Mouse (Mus musculus) gastrocnemius, postnatal 14 days (tissue): ENCODE results near the gene Ablim1. TPM values are rescaled to one million over a fixed set of nuclear protein-coding genes. Genes with fewer than 3 reads are reported as not detected.

Experiments used
- DNase-seq: peaks from one replicate; pipeline ENCODE4 v3.0.0; 2021; ENCODE audit warnings: mixed read lengths
- intact Hi-C: fragments of 180-260 bp; cut with DNase I; formaldehyde crosslinking; loops from one replicate; pipeline ENCODE4 v1.15.1; 2025; ENCODE audit warnings: low total_unique reads
- total RNA-seq, 2 experiments: library from RNA; stranded (reverse); gene quantifications; 2 replicates each; pipeline ENCODE4 v1.2.3; 2021

The Ablim1 gene
- total RNA-seq, 2 experiments from 2014 or later: 50.6 to 57.8 TPM

GRCm38 (mm10) chr19:57073450-57073849 lies 241.3 kb downstream of the Ablim1 start:
- no peak for DNase-seq
- intact Hi-C loops: loop anchor here (2.0 kb wide), 1 partner anchor 61 kb away; no protein-coding TSS in a partner anchor

GRCm38 (mm10) chr19:57072756-57073155 lies 242.0 kb downstream of the Ablim1 start:
- intact Hi-C loops: loop anchor here (2.0 kb wide), 1 partner anchor 62 kb away; no protein-coding TSS in a partner anchor
- no peak for DNase-seq

GRCm38 (mm10) chr19:57067108-57067613 lies 247.6 kb downstream of the Ablim1 start:
- intact Hi-C loops: loop anchor here (10.0 kb wide), 1 partner anchor 258 kb away; no protein-coding TSS in a partner anchor
- no peak for DNase-seq

- DNase-seq: peak; percentile 56
- intact Hi-C loops: loop anchor here (10.0 kb wide), 1 partner anchor 258 kb away; no protein-coding TSS in a partner anchor
Measured at GRCm38 (mm10) chr19:57066313-57066712, 248.4 kb downstream of the Ablim1 start.

GRCm38 (mm10) chr19:57062746-57063145 lies 252.0 kb downstream of the Ablim1 start:
- no peak for DNase-seq
- intact Hi-C loops: loop anchor here (10.0 kb wide), 1 partner anchor 262 kb away; no protein-coding TSS in a partner anchor

- DNase-seq: no peak
- intact Hi-C loops: no loop called here
Measured at GRCm38 (mm10) chr19:57059018-57059580, 255.6 kb downstream of the Ablim1 start.

GRCm38 (mm10) chr19:57057568-57057967 lies 257.2 kb downstream of the Ablim1 start:
- DNase-seq: no peak
- intact Hi-C loops: no loop called here

GRCm38 (mm10) chr19:57055215-57056120 lies 259.3 kb downstream of the Ablim1 start:
- intact Hi-C loops: no loop called here
- no peak for DNase-seq

GRCm38 (mm10) chr19:57052959-57053358 lies 261.8 kb downstream of the Ablim1 start:
- DNase-seq: no peak
- intact Hi-C loops: no loop called here

- intact Hi-C loops: no loop called here
- DNase-seq: no peak
Measured at GRCm38 (mm10) chr19:57052016-57052415, 262.7 kb downstream of the Ablim1 start.

GRCm38 (mm10) chr19:57049592-57050090 lies 265.1 kb downstream of the Ablim1 start:
- intact Hi-C loops: no loop called here
- no peak for DNase-seq

- intact Hi-C loops: no loop called here
- no peak for DNase-seq
Measured at GRCm38 (mm10) chr19:57047671-57048320, 266.9 kb downstream of the Ablim1 start.

GRCm38 (mm10) chr19:57039258-57039657 lies 275.5 kb downstream of the Ablim1 start:
- intact Hi-C loops: no loop called here
- DNase-seq: no peak

GRCm38 (mm10) chr19:57036860-57037259 lies 277.9 kb downstream of the Ablim1 start:
- intact Hi-C loops: no loop called here
- no peak for DNase-seq

GRCm38 (mm10) chr19:57031582-57031981 lies 283.1 kb downstream of the Ablim1 start:
- peak; percentile 60 for DNase-seq
- intact Hi-C loops: no loop called here

- no peak for DNase-seq
- intact Hi-C loops: no loop called here
Measured at GRCm38 (mm10) chr19:57029461-57029860, 285.3 kb downstream of the Ablim1 start.

GRCm38 (mm10) chr19:57028327-57029179 lies 286.2 kb downstream of the Ablim1 start:
- peak; percentile 37 for DNase-seq
- intact Hi-C loops: no loop called here

GRCm38 (mm10) chr19:57026501-57026900 lies 288.2 kb downstream of the Ablim1 start:
- no peak for DNase-seq
- intact Hi-C loops: no loop called here

- no peak for DNase-seq
- intact Hi-C loops: no loop called here
Measured at GRCm38 (mm10) chr19:57017785-57018179, 296.9 kb downstream of the Ablim1 start.
